Mouse (Mus musculus) myocyte (in vitro differentiated cells): ENCODE measurements around the gene Gm17067. TPM values are rescaled to one million over a fixed set of nuclear protein-coding genes. Genes with fewer than 3 reads are reported as not detected.
"Not testable (repeated sequence)": the region's sequence is repeated elsewhere in the genome, so short reads cannot be mapped to it uniquely, and the experiment has no call there.

ENCODE experiments used
- H3K27me3 ChIP-seq: one replicate; pipeline ENCODE4 v1.6.1; 2011; ENCODE audit not compliant: control insufficient read depth, insufficient read depth, insufficient read length
- H3K36me3 ChIP-seq: one replicate; pipeline ENCODE4 v1.6.1; 2011; ENCODE audit not compliant: control insufficient read depth, insufficient read depth
- H3K4me2 ChIP-seq: one replicate; pipeline ENCODE4 v1.6.1; 2011; ENCODE audit warnings: low read depth, control low read depth
- H3K4me3 ChIP-seq: one replicate; pipeline ENCODE4 v1.5.1; 2011; ENCODE audit warnings: mild to moderate bottlenecking, control low read depth, moderate library complexity
- H3K79me2 ChIP-seq: one replicate; pipeline ENCODE4 v1.6.1; 2011; ENCODE audit not compliant: control insufficient read depth, insufficient read depth
- H3ac ChIP-seq: one replicate; pipeline ENCODE4 v1.6.1; 2011; ENCODE audit not compliant: control insufficient read depth, insufficient read length
- CEBPB ChIP-seq: IDR thresholded peaks from 2 replicates; pipeline ENCODE4 v1.6.1; 2011; ENCODE audit warnings: mild to moderate bottlenecking, moderate library complexity; ENCODE audit not compliant: poor library complexity, insufficient read depth, severe bottlenecking
- E2F4 ChIP-seq: IDR thresholded peaks from one replicate; pipeline ENCODE4 v1.6.1; 2011; ENCODE audit warnings: mild to moderate bottlenecking, control low read depth, moderate library complexity; ENCODE audit not compliant: insufficient read depth
- MAX ChIP-seq: IDR thresholded peaks from one replicate; pipeline ENCODE4 v1.6.1; 2011; ENCODE audit warnings: low read depth, mild to moderate bottlenecking, control low read depth
- MYOD1 ChIP-seq, 3 experiments: IDR thresholded peaks; one replicate each; pipeline ENCODE4 v1.6.1; 2011; ENCODE audit warnings: control low read depth in 2 of 3, low read depth in 2 of 3, mild to moderate bottlenecking in 2 of 3, moderate library complexity in 1 of 3; ENCODE audit not compliant: insufficient read length in 2 of 3, control insufficient read depth in 1 of 3
- MYOG ChIP-seq, 3 experiments: IDR thresholded peaks; one replicate each; pipeline ENCODE4 v1.6.1; 2011; ENCODE audit warnings: control low read depth in 2 of 3, low read depth in 2 of 3, mild to moderate bottlenecking in 2 of 3; ENCODE audit not compliant: insufficient read length in 2 of 3, control insufficient read depth in 1 of 3, insufficient read depth in 1 of 3
- POLR2A ChIP-seq: IDR thresholded peaks from one replicate; pipeline ENCODE4 v1.6.1; 2011; ENCODE audit warnings: low read depth, mild to moderate bottlenecking, control low read depth, moderate library complexity; ENCODE audit not compliant: insufficient read length
- POLR2AphosphoS2 ChIP-seq: IDR thresholded peaks from one replicate; pipeline ENCODE4 v1.6.1; 2011; ENCODE audit warnings: low read depth, control low read depth; ENCODE audit not compliant: insufficient read length
- REST ChIP-seq: IDR thresholded peaks from one replicate; pipeline ENCODE4 v1.6.1; 2011; ENCODE audit warnings: mild to moderate bottlenecking, control low read depth, moderate library complexity; ENCODE audit not compliant: insufficient read depth, insufficient read length
- SRF ChIP-seq: IDR thresholded peaks from one replicate; pipeline ENCODE4 v1.6.1; 2011; ENCODE audit warnings: low read depth; ENCODE audit not compliant: control insufficient read depth, insufficient read length
- TCF12 ChIP-seq: IDR thresholded peaks from one replicate; pipeline ENCODE4 v1.6.1; 2011; ENCODE audit warnings: mild to moderate bottlenecking, control low read depth; ENCODE audit not compliant: poor library complexity, insufficient read depth, severe bottlenecking
- TCF3 ChIP-seq: IDR thresholded peaks from one replicate; pipeline ENCODE4 v1.6.1; 2011; ENCODE audit warnings: low read depth, control low read depth; ENCODE audit not compliant: insufficient read length
- USF1 ChIP-seq: IDR thresholded peaks from one replicate; pipeline ENCODE4 v1.6.1; 2011; ENCODE audit warnings: low read depth, mild to moderate bottlenecking, control low read depth, moderate library complexity
- polyA plus RNA-seq: library from polyadenylated mRNA; unstranded; fragments of >200 nt; fragmentation: generic; extraction: Trizol; gene quantifications from one replicate; pipeline ENCODE4 v1.2.1, GENCODE M21; 2012; ENCODE audit warnings: missing spikeins

Gene Gm17067
- 0.02 TPM for polyA plus RNA-seq

GRCm38 (mm10) chr7:42726917-42727316 is at the start of gene Gm17067:
Gene Gm17067 (minus strand): TSS chr7:42727017.
- H3K79me2 ChIP-seq, H3K36me3 ChIP-seq, H3ac ChIP-seq, H3K4me2 ChIP-seq, H3K4me3 ChIP-seq, H3K27me3 ChIP-seq: not testable (repeated sequence)

GRCm38 (mm10) chr7:42749836-42750235 is 23.0 kb upstream of the Gm17067 start:
- H3K4me3 ChIP-seq, result no peak overlapping the region
- no peaks in the 10 kb centered on the region for H3K36me3 ChIP-seq
- TF ChIP-seq REST (no peak), POLR2A (no peak), USF1 (no peak), SRF (no peak), POLR2AphosphoS2 (no peak), TCF12 (no peak), MYOG (IDR thresholded peaks at IDR 0.05; ENCODE audit: control insufficient read depth in 1 of 3, insufficient read depth in 1 of 3, insufficient read length in 2 of 3, low read depth in 2 of 3) (no peak), TCF3 (no peak), CEBPB (no peak), MAX (no peak), E2F4 (no peak), MYOD1 (IDR thresholded peaks at IDR 0.05; ENCODE audit: control insufficient read depth in 1 of 3, insufficient read length in 2 of 3, low read depth in 2 of 3) (no peak)
- no peak overlapping the region for H3K4me2 ChIP-seq
- no peaks in the 10 kb centered on the region for H3K27me3 ChIP-seq
- H3K79me2 ChIP-seq, result no peaks in the 10 kb centered on the region
- no peak overlapping the region for H3ac ChIP-seq

DNA sequence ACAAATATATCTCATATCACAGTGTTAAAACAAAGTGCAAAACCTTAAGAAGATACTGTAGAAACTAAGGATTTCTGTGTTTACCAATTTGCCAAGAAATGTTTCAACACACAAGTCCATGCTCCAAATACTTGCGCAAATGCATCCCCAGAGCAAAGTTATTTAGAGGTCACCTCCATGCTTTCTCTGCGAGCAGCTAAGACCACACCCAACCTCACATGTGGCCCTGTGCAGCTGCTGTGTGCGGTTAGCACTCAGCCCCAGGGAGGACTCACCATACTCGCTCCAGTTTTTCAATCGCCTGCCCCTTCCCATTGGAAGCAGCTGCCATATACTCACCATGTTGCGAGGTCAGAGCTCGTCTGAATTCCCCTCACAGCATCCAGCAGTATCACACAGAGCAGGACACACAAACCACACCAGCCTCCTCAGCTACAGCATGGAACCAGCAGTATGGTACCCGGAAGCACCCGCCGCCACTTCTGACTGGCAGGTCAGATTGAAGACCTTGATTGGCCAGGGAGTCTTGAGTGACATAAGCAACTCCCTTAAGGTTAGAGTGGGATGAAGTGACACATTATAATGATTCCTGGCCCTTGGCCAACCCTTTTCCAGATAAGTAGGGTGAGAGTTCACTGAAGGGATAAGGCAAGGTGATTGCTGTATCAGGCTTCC is 11.9 kb upstream of the Gm17067 start:
- H3K36me3 ChIP-seq, result no peaks in the 10 kb centered on the region
- H3K4me2 ChIP-seq, result no peak overlapping the region
- H3K4me3 ChIP-seq, result no peak overlapping the region
- H3ac ChIP-seq, result no peak overlapping the region
- no peaks in the 10 kb centered on the region for H3K27me3 ChIP-seq
- no peaks in the 10 kb centered on the region for H3K79me2 ChIP-seq
- peak in 1 of 3 experiments; percentile 43 for TF ChIP-seq MYOG (IDR thresholded peaks at IDR 0.05; ENCODE audit: control insufficient read depth in 1 of 3, insufficient read depth in 1 of 3, insufficient read length in 2 of 3, low read depth in 2 of 3)
- no peak for TF ChIP-seq SRF
- peak in 1 of 3 experiments; percentile 13 for TF ChIP-seq MYOD1 (IDR thresholded peaks at IDR 0.05; ENCODE audit: control insufficient read depth in 1 of 3, insufficient read length in 2 of 3, low read depth in 2 of 3)
- no peak for TF ChIP-seq POLR2AphosphoS2

- not testable (repeated sequence) for H3K27me3 ChIP-seq, H3ac ChIP-seq, H3K79me2 ChIP-seq, H3K36me3 ChIP-seq
- Histone ChIP-seq H3K4me3 (peak overlapping the region; percentile 44), H3K4me2 (peak overlapping the region; percentile 77)
Measured at GRCm38 (mm10) chr7:42693251-42693650, 33.6 kb downstream of the Gm17067 start.

GRCm38 (mm10) chr7:42692362-42693158 is 34.3 kb downstream of the Gm17067 start, which contains the start of gene Zfp975:
Gene Zfp975 (minus strand): TSS chr7:42692742.
- Histone ChIP-seq H3K4me3 (peak within 1 kb of the TSS; percentile 44), H3K4me2 (peak within 1 kb of the TSS; percentile 77), H3ac (peak within 1 kb of the TSS; percentile 24)
- not testable (repeated sequence) for H3K79me2 ChIP-seq, H3K36me3 ChIP-seq, H3K27me3 ChIP-seq
- peak; percentile 61 for TF ChIP-seq POLR2A
- peak; percentile 40 for TF ChIP-seq POLR2AphosphoS2

DNA sequence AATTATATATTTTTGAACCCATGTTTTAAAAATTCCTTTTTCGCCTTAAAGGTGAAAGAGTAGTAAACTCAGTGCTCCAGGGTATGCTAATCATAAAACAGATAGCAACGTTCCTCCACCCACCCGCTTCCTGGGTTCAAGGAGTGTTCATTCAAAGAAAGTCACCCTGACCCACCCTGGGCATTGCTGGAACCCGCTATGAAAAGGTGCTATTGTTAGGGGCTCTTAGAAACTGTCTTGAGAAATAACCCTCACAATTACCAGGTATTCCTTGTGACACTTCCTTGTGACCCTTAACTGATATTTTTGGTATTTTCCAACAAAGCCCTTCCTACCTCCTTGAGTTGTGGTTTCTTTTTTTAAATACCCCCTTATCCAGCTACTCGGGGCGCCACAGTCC is 46.7 kb downstream of the Gm17067 start:
- not testable (repeated sequence) for H3K4me2 ChIP-seq, H3K36me3 ChIP-seq, H3K79me2 ChIP-seq, H3K27me3 ChIP-seq, H3K4me3 ChIP-seq, H3ac ChIP-seq

- H3K36me3 ChIP-seq, H3K79me2 ChIP-seq, H3K4me2 ChIP-seq, H3K4me3 ChIP-seq, H3ac ChIP-seq, H3K27me3 ChIP-seq: not testable (repeated sequence)
Measured at GRCm38 (mm10) chr7:42679646-42680045, 47.2 kb downstream of the Gm17067 start.

GRCm38 (mm10) chr7:42660140-42660539 is 66.7 kb downstream of the Gm17067 start:
- not testable (repeated sequence) for H3ac ChIP-seq, H3K4me2 ChIP-seq, H3K79me2 ChIP-seq, H3K36me3 ChIP-seq, H3K4me3 ChIP-seq, H3K27me3 ChIP-seq
